Mouse (Mus musculus): ENCODE measurements around the gene Fgfr2. TPM values are rescaled to one million over a fixed set of nuclear protein-coding genes. Genes with fewer than 3 reads are reported as not detected.

Gene Fgfr2
- polyA plus RNA-seq, 1 experiment from 2014 or later = 121 TPM

GRCm38 (mm10) chr7:130866640-130867039, 2256.5 kb downstream of the Fgfr2 start:
- Histone ChIP-seq H3K27me3 (no peaks in the 10 kb centered on the region), H3K4me2 (replicated peaks) (peak overlapping the region; percentile 69), H3K27ac (no peak overlapping the region), H3K4me3 (peak overlapping the region; percentile 87), H3K36me3 (no peaks in the 10 kb centered on the region), H3K4me1 (0 out of 2 replicates have a peak, but pooled peaks cover 2% of the 10 kb centered on the region), H3K9me3 (no peaks in the 10 kb centered on the region), H3K9ac (peak overlapping the region; percentile 77)
- 1% methylated on average over 13 of the region's 13 CpGs for WGBS
- ATAC-seq (ENCODE audit: insufficient number of reproducible peaks, insufficient read depth, low FRiP score, low TSS enrichment) = no peak

GRCm38 (mm10) chr7:130865613-130866591, 2257.2 kb downstream of the Fgfr2 start, which contains the start of gene Plekha1:
Plekha1 (plus strand) TSS chr7:130865756.
- Histone ChIP-seq H3K27ac (peak within 1 kb of the TSS; percentile 12; the same call in 1 of the 2 replicates), H3K4me2 (replicated peaks) (peak within 1 kb of the TSS; percentile 69), H3K36me3 (no peaks in the 10 kb centered on the region), H3K4me3 (peak within 1 kb of the TSS; percentile 87), H3K4me1 (peaks cover 7% of the 10 kb centered on the region; the same call in 1 of the 2 replicates), H3K9me3 (no peaks in the 10 kb centered on the region), H3K27me3 (no peaks in the 10 kb centered on the region), H3K9ac (peak within 1 kb of the TSS; percentile 77)
- ATAC-seq (ENCODE audit: insufficient number of reproducible peaks, insufficient read depth, low FRiP score, low TSS enrichment) = peak; percentile 98
- under 1% methylated on average over 97 of the region's 114 CpGs for WGBS

GRCm38 (mm10) chr7:130864711-130865110, 2258.4 kb downstream of the Fgfr2 start:
- peaks cover 15% of the 10 kb centered on the region; the same call in 1 of the 2 replicates for H3K4me1 ChIP-seq
- no peaks in the 10 kb centered on the region for H3K27me3 ChIP-seq
- H3K4me3 ChIP-seq = no peak overlapping the region
- no peaks in the 10 kb centered on the region for H3K9me3 ChIP-seq
- WGBS = 78% methylated on average over 7 of the region's 7 CpGs
- no peak overlapping the region for H3K4me2 ChIP-seq (replicated peaks)
- ATAC-seq (ENCODE audit: insufficient number of reproducible peaks, insufficient read depth, low FRiP score, low TSS enrichment) = no peak
- H3K36me3 ChIP-seq = no peaks in the 10 kb centered on the region
- no peak overlapping the region for H3K27ac ChIP-seq
- no peak overlapping the region for H3K9ac ChIP-seq

DNA sequence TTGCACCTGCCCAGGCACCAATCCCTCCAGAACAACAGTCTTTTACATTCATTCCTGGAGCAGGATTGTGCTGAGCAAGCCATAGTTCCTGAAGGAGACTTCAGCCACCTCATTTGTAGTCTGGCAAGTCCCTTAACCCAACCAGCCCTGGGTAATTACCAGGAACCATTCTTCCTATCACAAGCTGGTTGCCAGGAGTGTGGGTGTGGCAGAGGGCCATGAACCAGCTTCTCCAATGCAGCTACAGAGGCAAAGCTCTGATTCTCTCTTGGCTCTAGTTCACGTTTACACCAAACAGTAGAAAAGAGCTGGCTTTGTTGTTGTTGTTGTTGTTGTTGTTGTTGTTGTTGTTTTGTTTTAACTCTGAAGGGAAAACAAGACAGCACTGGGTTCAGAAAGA, 2260.6 kb downstream of the Fgfr2 start:
- Histone ChIP-seq H3K4me1 (peaks cover 15% of the 10 kb centered on the region; the same call in 1 of the 2 replicates), H3K27ac (no peak overlapping the region), H3K36me3 (no peaks in the 10 kb centered on the region), H3K9ac (no peak overlapping the region), H3K4me3 (no peak overlapping the region), H3K9me3 (no peaks in the 10 kb centered on the region), H3K27me3 (no peaks in the 10 kb centered on the region), H3K4me2 (replicated peaks) (no peak overlapping the region)
- no peak for ATAC-seq (ENCODE audit: insufficient number of reproducible peaks, insufficient read depth, low FRiP score, low TSS enrichment)
- 54% methylated on average over 1 of the region's 1 CpGs for WGBS

GRCm38 (mm10) chr7:130860721-130861142, 2262.4 kb downstream of the Fgfr2 start:
- WGBS = 33% methylated on average over 11 of the region's 11 CpGs
- no peak for ATAC-seq (ENCODE audit: insufficient number of reproducible peaks, insufficient read depth, low FRiP score, low TSS enrichment)
- H3K9ac ChIP-seq = no peak overlapping the region

DNA sequence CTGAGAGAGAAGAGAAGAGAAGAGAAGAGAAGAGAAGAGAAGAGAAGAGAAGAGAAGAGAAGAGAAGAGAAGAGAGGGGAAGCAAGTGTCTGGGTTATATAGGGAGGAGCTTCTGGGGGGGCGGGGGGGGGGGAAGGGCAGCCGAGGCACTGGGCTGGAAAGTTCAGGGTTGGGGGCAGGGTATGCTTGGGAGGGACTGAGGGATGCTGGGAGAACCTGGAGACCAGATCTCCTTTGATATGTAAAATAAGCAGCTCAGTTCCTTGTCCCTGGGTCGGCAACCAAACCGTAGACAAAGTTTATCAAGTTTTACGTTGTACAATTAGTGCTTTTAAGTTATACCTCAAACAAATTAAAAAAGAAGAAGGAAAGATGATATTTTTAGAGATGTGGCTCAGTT, 2263.2 kb downstream of the Fgfr2 start:
- Histone ChIP-seq H3K27me3 (no peaks in the 10 kb centered on the region), H3K9me3 (no peaks in the 10 kb centered on the region), H3K27ac (no peak overlapping the region), H3K36me3 (no peaks in the 10 kb centered on the region), H3K9ac (no peak overlapping the region), H3K4me2 (replicated peaks) (no peak overlapping the region), H3K4me1 (peaks cover 13% of the 10 kb centered on the region; the same call in 1 of the 2 replicates), H3K4me3 (no peak overlapping the region)
- ATAC-seq (ENCODE audit: insufficient number of reproducible peaks, insufficient read depth, low FRiP score, low TSS enrichment) = no peak
- WGBS = 50% methylated on average over 4 of the region's 5 CpGs

More at GRCm38 (mm10) chr7:130860721-130861142, 2262.4 kb downstream of the Fgfr2 start:
- no peak overlapping the region for H3K4me2 ChIP-seq (replicated peaks)
- H3K9me3 ChIP-seq = no peaks in the 10 kb centered on the region
- H3K4me1 ChIP-seq = peaks cover 13% of the 10 kb centered on the region; the same call in 1 of the 2 replicates
- H3K36me3 ChIP-seq = no peaks in the 10 kb centered on the region
- H3K4me3 ChIP-seq = no peak overlapping the region
- H3K27ac ChIP-seq = no peak overlapping the region
- no peaks in the 10 kb centered on the region for H3K27me3 ChIP-seq

- no peak overlapping the region for H3K27ac ChIP-seq
Measured at GRCm38 (mm10) chr7:130857973-130858372, 2265.2 kb downstream of the Fgfr2 start.

DNA sequence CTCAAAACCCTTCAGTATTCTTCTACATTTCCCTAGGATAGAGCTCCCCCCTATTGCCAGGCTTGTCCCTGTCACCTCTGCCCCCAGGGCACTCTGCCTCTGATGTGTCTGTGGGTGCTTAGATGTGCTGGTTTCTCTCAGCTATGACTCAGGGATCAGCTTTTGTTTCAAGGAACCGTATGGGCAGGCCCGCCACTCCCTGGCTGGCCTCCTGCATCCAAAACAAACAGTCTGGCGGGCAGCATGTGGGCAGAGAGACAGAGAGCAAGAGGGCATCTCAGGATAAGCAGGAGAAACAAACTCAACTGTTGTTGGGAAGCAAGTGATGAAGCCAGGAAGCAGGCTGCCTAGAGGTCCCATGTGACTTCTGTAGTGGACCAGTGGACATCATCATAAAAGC, 2267.5 kb downstream of the Fgfr2 start:
- H3K4me3 ChIP-seq = no peak overlapping the region
- ATAC-seq (ENCODE audit: insufficient number of reproducible peaks, insufficient read depth, low FRiP score, low TSS enrichment) = no peak
- H3K9me3 ChIP-seq = no peaks in the 10 kb centered on the region
- H3K4me1 ChIP-seq = peaks cover 5% of the 10 kb centered on the region; the same call in 1 of the 2 replicates
- no peaks in the 10 kb centered on the region for H3K27me3 ChIP-seq
- no peaks in the 10 kb centered on the region for H3K36me3 ChIP-seq
- H3K9ac ChIP-seq = no peak overlapping the region
- H3K27ac ChIP-seq = no peak overlapping the region
- 29% methylated on average over 3 of the region's 3 CpGs for WGBS
- no peak overlapping the region for H3K4me2 ChIP-seq (replicated peaks)

More at GRCm38 (mm10) chr7:130857973-130858372, 2265.2 kb downstream of the Fgfr2 start:
- peaks cover 13% of the 10 kb centered on the region; the same call in 1 of the 2 replicates for H3K4me1 ChIP-seq
- no peak for ATAC-seq (ENCODE audit: insufficient number of reproducible peaks, insufficient read depth, low FRiP score, low TSS enrichment)
- 69% methylated on average over 6 of the region's 6 CpGs for WGBS
- H3K9me3 ChIP-seq = no peaks in the 10 kb centered on the region
- H3K27me3 ChIP-seq = no peaks in the 10 kb centered on the region
- H3K4me2 ChIP-seq (replicated peaks) = no peak overlapping the region
- H3K36me3 ChIP-seq = no peaks in the 10 kb centered on the region
- no peak overlapping the region for H3K9ac ChIP-seq
- H3K4me3 ChIP-seq = no peak overlapping the region

- ATAC-seq (ENCODE audit: insufficient number of reproducible peaks, insufficient read depth, low FRiP score, low TSS enrichment) = no peak
- H3K4me1 ChIP-seq = no peaks in the 10 kb centered on the region
- H3K27me3 ChIP-seq = no peaks in the 10 kb centered on the region
- H3K4me2 ChIP-seq (replicated peaks) = no peak overlapping the region
- no peak overlapping the region for H3K9ac ChIP-seq
- H3K36me3 ChIP-seq = no peaks in the 10 kb centered on the region
- 77% methylated on average over 4 of the region's 4 CpGs for WGBS
- no peak overlapping the region for H3K27ac ChIP-seq
- H3K9me3 ChIP-seq = no peaks in the 10 kb centered on the region
- H3K4me3 ChIP-seq = no peak overlapping the region
Measured at GRCm38 (mm10) chr7:130854684-130855292, 2268.4 kb downstream of the Fgfr2 start.

DNA sequence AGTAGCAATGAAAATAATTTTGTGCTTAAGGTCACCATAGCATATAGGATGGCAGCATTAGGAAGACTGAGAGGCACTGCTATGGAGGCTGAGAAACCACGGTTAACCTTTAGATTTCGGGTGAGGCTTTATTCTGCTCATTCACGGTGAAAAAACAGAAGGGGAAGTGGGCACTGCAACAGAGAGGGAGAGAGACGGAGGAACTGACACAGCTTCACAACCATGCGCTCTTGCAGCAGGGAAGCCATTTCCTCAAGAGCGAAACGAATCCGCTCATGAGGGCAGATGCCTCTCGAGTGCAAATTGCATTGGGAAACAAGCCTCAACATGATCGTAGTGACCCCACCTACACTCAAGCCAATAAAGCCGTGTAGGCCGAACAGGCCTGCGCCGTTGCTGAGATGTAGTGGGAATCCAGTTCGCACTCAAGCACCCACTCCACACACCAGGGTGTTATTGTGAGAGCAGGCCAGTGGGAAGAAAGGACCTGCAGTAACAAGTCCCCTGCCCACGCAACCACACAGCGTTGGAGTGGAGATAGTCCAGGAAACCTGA, 2275.9 kb downstream of the Fgfr2 start:
- Histone ChIP-seq H3K9me3 (no peaks in the 10 kb centered on the region), H3K36me3 (no peaks in the 10 kb centered on the region), H3K4me1 (no peaks in the 10 kb centered on the region), H3K27ac (no peak overlapping the region), H3K9ac (no peak overlapping the region), H3K27me3 (no peaks in the 10 kb centered on the region), H3K4me2 (replicated peaks) (no peak overlapping the region), H3K4me3 (no peak overlapping the region)
- no peak for ATAC-seq (ENCODE audit: insufficient number of reproducible peaks, insufficient read depth, low FRiP score, low TSS enrichment)
- WGBS = 85% methylated on average over 17 of the region's 17 CpGs

GRCm38 (mm10) chr7:130839380-130840100, 2283.6 kb downstream of the Fgfr2 start:
- Histone ChIP-seq H3K27ac (no peak overlapping the region), H3K36me3 (no peaks in the 10 kb centered on the region), H3K9me3 (no peaks in the 10 kb centered on the region), H3K4me1 (peaks cover 20% of the 10 kb centered on the region), H3K4me3 (no peak overlapping the region), H3K4me2 (replicated peaks) (no peak overlapping the region), H3K9ac (no peak overlapping the region), H3K27me3 (peaks cover 3% of the 10 kb centered on the region; the same call in 1 of the 2 replicates)
- WGBS = 88% methylated on average over 12 of the region's 12 CpGs
- ATAC-seq (ENCODE audit: insufficient number of reproducible peaks, insufficient read depth, low FRiP score, low TSS enrichment) = no peak

Data from embryonic facial prominence, embryonic 12.5 days (tissue).